Mouse (Mus musculus) urinary bladder, postnatal 10 days (tissue): Measurements from ENCODE around the gene Lrrc63.

ENCODE experiments used
- DNase-seq: peaks from one replicate; pipeline ENCODE4 v3.0.0; 2022; ENCODE audit warnings: low spot score

The Lrrc63 gene

DNA sequence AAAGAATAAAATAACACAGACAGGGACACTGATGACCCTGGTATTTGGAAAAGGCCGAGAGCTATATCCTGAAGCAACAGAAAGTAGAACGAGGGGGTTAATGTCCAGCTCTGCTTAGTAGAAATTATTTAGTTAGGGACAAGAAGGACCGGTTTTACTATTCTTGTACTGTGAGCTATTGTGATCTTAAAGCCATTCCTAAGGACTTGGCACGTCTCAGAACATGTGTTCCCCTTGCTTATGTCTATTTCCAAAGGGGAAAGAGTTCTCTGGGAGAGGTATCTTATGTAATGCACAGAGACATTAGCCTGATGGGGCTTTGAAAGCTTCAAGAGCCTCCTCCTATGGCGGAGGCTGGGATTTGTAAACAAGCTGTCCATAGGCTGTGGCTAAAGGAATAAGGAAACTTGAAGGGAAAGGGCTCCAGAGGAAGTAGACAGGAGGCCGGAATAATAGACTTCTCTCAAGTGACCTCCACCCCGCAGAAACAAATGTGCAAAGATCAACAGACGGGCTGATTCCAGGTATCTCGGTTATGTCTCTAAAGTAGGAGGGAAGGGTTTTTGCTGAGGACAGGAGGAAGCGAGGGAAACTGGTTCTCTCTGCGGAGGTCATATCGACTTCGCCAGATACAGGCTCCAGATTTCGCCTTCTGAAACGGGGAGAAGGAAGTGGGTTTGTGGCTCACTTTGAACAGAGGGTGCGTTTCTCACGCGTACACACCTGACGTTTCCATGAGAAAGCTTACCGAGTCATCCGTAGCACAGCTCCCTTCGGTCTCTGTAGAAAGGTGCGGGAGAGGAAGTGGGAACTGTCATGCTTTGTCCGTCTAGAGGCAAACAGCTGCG is 5.7 kb upstream of the Lrrc63 start:
- DNase-seq: no peak

DNA sequence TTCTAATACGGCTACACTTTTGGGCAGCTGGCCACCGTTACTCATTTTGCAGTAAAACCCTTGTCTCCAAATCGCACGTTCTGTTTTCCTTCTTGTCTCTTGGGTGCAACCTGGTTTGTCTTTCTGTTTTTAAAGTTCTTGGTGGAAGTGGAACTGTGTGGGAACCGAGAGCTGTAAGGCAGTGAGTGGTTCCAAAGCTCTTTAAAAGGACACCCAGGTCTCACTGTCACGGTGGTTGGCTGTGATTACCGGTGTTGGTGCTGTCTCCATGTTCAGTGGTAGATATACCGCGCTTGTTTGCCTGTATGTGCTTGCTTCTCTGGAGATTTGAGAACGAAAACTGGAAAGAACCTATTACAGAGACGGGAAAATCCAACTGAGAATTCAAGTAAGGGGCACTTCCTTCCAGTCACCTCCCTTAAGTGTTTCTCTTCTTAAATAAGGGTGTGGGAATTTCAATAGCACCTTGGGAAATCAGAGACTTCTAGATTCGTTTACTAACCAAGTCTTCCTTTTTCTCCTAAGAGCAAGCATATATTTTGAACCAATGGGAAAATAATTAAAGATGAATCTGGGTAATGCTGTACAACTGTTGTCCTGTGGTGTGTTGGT is 749 bp upstream of the Lrrc63 start:
- no peak for DNase-seq

DNA sequence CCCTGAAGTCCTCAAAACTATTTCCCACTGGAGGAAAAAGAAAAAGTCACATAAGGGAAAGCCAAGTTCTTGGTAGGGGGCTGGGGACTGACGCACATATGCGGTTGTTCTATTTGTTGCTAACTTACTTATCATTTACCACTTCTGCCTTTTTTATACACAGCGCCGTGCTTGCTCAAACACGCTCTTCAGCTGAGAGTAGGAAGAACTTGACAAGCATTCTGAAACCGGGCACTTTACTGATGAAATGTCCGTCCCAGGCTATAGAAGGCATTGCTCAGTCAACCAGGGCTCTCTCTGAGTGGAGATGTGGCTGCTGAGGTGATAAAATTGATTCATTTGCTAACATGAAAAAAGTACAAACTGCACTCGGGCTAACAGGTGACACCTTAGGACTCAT is 9.0 kb downstream of the Lrrc63 start:
- DNase-seq: no peak

DNA sequence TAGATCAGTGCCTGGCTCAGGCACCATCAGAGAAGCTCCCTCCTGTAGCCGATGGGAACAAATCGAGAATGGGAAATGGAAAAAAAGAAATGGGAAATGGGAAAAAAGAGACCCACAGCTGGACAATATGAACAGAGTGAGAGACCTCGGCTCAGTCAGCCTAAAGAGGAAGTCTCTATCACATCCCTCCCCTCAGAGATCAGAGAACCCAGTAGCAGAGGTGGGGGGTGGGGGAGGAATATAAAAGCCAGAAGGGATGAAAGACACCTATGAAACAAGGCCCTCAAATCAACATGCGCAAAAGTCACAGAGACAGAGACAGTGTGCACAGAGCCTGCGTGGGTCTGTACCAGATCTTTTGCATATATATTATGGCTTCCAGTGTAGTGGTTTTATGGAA is 27.7 kb downstream of the Lrrc63 start:
- DNase-seq: no peak

DNA sequence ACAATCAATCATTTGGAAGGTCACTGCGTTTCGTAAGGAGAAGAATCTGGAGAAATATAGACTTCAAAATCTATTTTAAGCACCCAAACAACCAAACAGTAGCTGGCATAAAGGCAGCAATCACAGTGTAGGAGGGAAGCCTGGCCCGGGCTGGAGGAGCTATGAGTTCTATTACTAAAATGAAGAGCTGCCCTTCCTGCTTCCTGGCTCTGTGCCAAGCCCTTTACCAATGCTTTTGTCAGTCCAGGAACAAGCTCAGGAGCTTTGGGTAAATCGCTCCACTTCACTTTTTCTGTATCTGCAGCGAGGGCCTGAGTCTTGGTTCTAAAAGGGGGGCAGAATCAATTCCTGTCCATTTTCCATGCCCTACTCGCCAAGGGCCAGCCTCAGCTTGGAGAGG is 52.7 kb downstream of the Lrrc63 start:
- DNase-seq: no peak

DNA sequence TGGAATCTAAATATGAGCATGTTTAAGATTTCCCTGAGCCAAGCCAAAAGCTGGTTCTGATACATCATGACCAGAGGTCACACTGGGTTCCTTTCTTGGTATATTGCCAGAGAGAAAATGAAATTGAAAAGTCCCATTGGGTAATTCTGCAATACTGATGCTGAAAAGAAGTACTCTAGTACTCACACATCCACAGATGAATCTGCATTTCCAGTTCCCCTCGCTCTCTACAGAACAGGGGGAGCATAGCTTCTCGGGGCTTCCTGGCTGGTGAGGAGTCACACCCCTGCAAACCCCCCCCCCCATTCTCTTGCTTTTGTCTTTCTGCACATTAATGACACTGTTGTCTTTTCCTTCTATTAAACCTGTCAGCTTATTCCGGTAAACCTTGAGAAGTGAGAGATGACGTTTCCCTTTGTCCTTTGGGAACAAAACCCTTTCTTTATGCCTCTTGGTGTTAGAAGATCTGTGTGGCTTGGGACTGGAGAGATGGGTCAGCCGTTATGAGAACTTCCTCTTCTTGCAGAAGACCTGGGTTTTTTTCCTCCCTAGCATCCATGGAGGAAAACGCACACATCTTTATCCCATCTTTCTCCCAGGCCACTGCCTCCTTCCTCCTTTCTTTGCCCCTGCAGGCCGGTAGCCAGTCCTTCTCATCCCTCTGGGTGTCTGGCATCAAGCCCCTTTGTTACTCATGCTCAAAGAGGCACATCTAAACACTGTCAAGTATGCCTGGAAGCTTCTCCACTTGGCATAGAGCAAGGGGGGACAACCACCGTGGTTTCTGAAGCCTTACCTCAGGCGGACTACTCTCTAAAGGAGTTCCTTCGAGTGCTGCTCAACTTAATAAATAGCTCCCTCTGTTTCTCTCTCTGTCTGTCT is 55.1 kb downstream of the Lrrc63 start:
- DNase-seq: no peak

DNA sequence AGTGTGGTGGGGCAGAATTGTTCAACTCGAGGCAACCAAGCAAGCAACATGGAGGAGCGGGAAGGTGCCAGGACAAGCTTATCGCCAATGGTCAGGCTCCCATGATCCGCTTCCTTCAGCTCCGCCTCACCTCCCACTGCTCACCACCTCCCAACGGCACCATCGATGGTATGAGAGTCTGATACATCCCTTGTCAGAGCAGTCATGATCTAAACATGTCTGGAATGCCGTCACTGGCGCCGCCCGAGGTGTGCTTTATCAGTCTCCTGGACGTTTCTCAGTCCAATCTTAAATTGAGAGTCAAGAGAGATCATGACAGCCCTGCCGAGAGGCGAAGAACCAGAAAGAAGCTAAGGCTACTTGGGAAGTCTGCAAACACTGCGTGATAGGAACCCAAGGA is 59.6 kb downstream of the Lrrc63 start:
- DNase-seq: no peak

DNA sequence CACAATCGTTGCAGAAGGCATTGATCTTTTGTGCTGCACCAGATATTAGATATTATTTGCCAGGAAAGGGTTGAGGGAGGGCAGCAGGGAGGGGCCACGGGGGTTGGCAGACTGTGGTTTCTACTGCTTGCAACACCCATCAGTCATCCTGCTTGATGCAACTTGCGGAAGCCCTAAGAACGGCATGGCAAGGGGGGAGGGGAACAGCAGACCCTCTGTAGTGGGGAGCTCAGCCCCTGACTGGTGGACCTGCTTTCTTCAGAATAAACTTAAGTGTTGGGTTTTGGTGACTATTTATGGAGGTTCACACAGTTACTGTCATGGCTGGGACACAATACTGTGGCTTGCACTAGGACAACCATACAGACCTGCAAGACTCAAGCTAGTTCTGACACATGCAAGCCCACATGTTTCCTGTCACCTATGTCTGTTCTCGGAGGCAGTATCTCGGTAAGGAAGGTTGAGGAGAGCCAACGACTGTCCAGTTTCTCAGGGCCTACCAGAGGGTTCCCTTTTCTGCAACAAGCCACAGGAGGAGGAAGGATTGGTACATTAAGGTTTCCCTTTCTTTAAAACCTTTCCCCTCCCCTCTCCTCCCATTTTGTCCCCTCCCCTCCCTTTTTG is 61.2 kb downstream of the Lrrc63 start:
- DNase-seq: no peak

DNA sequence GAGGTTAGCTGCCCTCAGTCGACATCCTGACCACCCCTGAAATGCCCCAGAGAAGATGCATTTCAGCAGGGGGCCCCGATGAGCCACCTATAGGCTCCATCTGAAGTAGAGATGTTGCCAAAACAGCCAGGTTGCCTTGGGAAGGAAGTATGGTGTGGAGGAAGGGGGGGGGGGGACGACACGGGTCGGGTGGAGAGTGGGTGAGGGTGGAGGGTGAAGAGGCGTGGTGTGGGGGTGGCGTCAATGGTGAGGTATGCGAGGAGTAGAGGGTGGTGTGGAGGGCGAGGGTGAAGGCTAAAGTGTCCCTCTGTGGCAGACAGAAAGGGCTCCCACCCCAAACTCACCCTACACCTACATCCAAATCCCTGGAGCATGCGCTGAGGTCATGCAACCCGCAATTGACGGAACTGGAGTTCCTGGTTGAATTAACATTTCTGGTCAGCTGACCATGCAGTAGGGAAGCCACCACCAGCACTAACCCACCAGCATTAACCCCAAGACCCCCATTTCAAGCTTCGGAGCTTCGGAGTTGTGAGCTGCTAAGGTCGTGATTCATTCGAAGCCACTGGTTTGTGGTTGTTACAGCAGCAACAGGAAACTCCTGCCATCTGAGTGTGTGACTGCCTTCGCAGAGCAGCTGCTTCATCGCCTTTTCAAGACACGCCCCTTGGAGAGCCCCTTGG is 62.1 kb downstream of the Lrrc63 start:
- no peak for DNase-seq

DNA sequence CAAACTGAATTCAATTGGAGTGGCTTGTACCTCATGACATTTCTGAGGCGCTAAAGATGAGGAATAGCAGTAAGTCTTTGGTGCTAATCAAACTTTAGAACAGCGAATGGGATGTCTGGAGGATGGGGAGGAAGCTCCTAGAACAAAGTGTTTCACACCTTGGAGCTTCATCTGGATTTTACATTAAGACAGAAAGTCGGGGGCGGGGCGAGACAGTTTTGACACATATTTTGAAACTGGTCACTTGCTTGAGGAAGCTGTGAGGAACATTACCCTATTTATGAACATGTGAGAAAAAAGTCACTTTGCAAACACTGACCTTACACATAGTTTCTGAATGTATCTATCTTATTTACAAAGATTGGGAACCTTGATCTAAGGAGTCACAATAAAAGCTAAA is 65.5 kb downstream of the Lrrc63 start:
- no peak for DNase-seq

DNA sequence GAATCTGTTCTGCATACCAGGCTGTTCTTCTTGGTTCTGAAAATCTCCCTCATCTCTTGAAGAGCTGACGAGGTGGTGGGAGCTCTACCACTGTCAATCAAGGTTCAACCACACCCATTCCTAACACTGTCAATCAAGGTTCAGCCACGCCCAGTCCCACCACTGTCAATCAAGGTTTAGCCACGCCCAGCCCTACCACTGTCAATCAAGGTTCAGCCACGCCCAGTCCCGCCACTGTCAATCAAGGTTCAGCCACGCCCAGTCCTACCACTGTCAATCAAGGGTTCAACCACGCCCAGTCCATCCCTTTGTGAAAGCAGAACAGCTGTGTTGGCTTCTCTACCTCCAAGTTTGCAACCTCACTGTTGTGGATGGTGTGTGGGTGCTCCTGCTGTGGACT is 66.2 kb downstream of the Lrrc63 start:
- no peak for DNase-seq

DNA sequence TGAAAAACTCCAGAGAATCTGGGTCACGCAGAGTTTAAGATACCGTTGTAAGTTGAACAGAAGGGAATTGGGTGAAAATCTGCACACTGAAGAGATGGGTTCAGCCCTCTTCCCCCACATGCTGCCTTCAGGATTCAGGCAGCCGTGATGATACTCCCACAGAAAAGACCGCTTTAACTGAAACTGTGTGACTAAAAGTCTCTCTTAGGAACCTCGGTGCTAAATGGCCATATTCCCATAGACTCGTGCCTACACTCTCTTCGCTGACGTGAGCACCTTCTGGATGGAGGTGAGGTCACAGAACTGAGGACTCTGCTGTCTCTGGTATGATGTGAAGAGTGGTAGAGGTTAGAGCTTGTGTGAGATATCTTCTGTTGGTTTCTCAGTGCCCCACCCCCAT is 66.7 kb downstream of the Lrrc63 start:
- DNase-seq: no peak

DNA sequence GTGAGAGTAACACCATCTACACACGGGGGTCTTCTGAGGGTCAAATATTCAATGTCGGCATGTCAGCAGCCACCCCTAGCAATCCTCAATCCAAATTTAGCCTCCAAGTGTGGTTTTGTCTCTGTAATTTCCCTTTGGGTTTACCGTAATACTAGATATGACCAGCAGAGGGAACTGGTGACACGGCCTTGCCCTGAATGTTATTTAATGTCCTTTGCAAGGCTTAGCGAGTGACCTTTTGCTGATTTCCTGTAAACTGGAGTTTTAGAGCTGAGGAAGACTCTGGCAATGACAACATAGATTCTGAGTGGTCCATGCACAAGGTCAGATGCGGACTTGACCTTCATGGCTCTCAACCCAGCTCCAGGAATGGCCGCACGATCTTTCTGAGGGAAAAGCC is 70.1 kb downstream of the Lrrc63 start:
- no peak for DNase-seq

DNA sequence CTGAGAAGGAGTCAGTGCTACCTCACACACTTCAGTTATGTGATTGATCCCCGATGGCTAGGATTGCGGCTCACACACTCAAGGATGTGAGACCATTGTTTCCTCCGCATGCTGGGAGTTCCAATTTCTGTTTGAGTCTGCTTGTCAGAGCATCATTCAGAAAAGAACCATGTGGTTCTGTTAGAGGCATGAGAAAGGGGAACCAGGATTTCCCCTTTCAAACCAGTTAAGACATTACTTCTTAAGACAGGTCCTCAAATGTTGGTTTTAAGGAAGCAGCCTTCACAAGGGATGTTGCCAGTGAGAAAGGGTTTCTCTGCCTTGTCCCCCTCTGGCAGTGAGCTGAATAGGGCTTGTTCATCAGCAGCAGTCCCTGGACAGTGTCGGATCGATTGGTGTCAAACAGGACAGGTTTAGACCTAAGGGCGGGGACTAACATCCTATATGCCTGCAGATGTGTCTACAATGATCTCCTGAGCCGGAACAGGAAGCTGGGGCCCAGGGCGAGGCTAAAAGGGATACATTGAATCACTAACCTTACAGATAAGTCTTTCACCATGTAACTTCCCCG is 73.7 kb downstream of the Lrrc63 start:
- no peak for DNase-seq

DNA sequence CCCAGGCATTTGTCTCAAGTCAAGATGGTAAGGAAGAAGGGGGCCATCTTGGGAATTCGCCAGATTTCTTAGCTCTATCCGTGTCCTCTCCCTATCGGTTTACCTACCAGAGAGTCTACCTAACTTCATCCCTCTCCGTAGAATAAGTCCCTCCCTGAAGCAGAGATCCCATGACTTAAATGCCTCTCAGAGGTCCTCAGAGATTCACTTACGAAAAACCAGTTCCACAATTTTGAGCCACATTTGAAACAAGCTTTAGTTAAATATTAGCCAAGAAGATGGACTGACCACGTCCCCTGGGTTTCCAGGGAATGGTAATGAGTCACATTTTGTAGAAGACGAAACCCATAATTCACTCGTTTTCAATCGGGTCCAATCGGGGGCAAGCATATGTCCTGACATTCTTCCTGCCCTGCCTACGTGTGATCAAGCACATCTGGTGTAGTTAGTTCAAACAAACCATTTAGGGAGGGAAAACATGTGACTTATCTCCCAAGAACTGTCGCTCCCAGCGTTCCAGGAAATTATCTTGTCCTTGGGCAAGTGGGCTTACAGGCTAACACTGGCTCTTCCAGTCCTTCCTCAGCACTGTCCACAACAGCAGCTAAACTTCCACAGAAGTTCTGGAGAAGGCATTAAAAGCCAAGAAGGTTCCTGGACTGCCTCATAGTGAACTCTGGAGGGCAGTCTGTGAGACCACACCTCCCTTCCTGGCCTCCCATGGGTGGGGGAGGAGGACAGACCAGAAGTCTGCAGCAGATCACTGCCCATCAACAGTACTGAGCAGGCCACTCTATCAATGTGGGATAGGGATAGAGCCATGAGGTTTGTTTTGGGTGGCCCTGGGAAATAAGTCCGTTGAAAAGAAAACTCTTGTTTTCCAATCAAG is 76.0 kb downstream of the Lrrc63 start:
- no peak for DNase-seq

DNA sequence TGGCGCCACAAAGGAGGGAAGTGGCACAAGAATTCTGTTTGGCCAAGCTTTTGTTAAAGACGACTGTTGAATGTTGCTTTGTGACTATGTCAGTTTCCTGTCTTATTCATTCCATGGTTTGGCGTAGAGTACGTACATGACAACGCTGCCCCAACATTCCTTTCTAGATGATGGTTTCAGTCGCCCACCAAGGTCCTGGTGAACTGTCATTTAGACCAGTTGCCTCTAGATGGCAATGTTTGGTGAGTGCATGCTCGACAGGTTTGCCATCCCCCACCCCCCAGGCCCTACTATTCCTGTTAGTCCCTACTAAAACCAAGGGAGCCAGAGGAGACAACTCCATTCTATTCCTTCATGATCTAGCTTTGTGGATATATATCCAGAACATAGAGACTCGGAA is 78.2 kb downstream of the Lrrc63 start:
- no peak for DNase-seq

DNA sequence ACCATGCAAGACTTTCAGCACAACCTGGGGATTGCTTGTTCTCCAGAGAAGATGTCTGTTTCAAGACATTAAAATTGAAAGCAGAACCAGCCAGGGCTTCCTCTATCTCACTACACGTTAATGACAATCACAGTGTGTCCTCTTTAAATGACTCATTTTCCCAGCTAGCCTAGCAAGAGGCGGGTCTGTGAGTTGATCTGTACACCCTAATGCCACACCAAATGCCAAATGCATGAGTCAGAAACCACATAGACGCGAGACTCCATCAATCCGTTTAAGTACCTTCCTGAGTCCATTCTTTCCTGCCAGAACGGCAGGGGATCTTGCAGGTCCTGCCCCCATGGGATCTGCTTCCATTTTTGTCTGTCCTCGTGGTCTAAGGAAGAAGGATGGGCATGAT is 85.5 kb downstream of the Lrrc63 start:
- no peak for DNase-seq

DNA sequence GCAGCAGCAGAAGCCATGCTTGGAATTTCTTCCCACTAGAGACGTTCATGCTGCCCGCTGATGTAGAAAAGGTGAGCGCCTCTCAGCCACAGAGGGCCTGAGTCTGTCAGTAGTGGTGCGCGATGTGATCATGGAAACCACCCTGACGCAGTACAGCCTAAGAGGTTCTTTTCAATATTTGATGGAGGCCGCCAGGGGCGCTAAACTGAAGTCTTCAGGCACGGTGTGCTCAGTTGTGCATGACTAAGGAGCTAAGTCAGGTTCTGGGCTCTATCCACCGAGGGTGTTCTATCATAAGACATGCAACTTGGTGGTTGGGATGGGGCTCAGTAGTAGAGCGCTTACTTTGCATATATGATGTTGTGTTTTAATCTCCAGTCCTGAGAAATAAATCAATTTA is 95.2 kb downstream of the Lrrc63 start:
- DNase-seq: no peak
